Mouse (Mus musculus) gastrocnemius, postnatal 25 days (tissue): ENCODE results near the gene Fam221a. TPM values are rescaled to one million over a fixed set of nuclear protein-coding genes. Genes with fewer than 3 reads are reported as not detected.

ENCODE experiments used
- DNase-seq: peaks from one replicate; pipeline ENCODE4 v3.0.0; 2022
- long read RNA-seq, 2 experiments: library from polyadenylated mRNA; stranded (forward); transcript quantifications; one replicate each; pipeline ENCODE4 v2.0.0; 2021
- total RNA-seq, 2 experiments: library from RNA; stranded (reverse); gene quantifications; 1 replicate in 1 of 2; 2 replicates in 1 of 2; pipeline ENCODE4 v1.2.3; 2021

The Fam221a gene
- total RNA-seq: under 1 TPM; 0.24 to 0.87 TPM
- long read RNA-seq, experiment 1, partial matches to known transcripts: 0 of 1 reads
- long read RNA-seq, experiment 1, other reads (novel, unspliced or antisense): 1 of 1 reads
- long read RNA-seq, experiment 2: 0 reads

- DNase-seq: peak; percentile 88
Observed at GRCm38 (mm10) chr6:49367159-49368054, at the start of gene Fam221a. TSS of gene Fam221a (plus strand) at chr6:49367739.

- peak; percentile 98 for DNase-seq
Observed at GRCm38 (mm10) chr6:49318966-49319594, 48.5 kb upstream of the Fam221a start, which contains the start of gene Ccdc126. TSS of gene Ccdc126 (plus strand) at chr6:49319274.

- no peak for DNase-seq
Observed at GRCm38 (mm10) chr6:49319595-49320315, 47.8 kb upstream of the Fam221a start.

- DNase-seq: no peak
Observed at GRCm38 (mm10) chr6:49321341-49321740, 46.2 kb upstream of the Fam221a start.

- DNase-seq: no peak
Observed at GRCm38 (mm10) chr6:49322056-49322455, 45.5 kb upstream of the Fam221a start.

GRCm38 (mm10) chr6:49322986-49323385 is 44.6 kb upstream of the Fam221a start:
- no peak for DNase-seq

GRCm38 (mm10) chr6:49324528-49324927 is 43.0 kb upstream of the Fam221a start:
- no peak for DNase-seq

- DNase-seq: no peak
Observed at GRCm38 (mm10) chr6:49325294-49325693, 42.2 kb upstream of the Fam221a start.

- no peak for DNase-seq
Observed at GRCm38 (mm10) chr6:49326846-49327245, 40.7 kb upstream of the Fam221a start.

GRCm38 (mm10) chr6:49331369-49332059 is 36.0 kb upstream of the Fam221a start:
- DNase-seq: no peak

- DNase-seq: no peak
Observed at GRCm38 (mm10) chr6:49332060-49332370, 35.5 kb upstream of the Fam221a start.

- no peak for DNase-seq
Observed at GRCm38 (mm10) chr6:49338566-49338965, 29.0 kb upstream of the Fam221a start.

GRCm38 (mm10) chr6:49339145-49339544 is 28.4 kb upstream of the Fam221a start:
- no peak for DNase-seq

- no peak for DNase-seq
Observed at GRCm38 (mm10) chr6:49343737-49344469, 23.6 kb upstream of the Fam221a start.

GRCm38 (mm10) chr6:49349826-49350225 is 17.7 kb upstream of the Fam221a start:
- no peak for DNase-seq

- no peak for DNase-seq
Observed at GRCm38 (mm10) chr6:49354613-49355012, 12.9 kb upstream of the Fam221a start.

GRCm38 (mm10) chr6:49355171-49355570 is 12.4 kb upstream of the Fam221a start:
- DNase-seq: no peak

- DNase-seq: no peak
Observed at GRCm38 (mm10) chr6:49360420-49360819, 7.1 kb upstream of the Fam221a start.

- no peak for DNase-seq
Observed at GRCm38 (mm10) chr6:49368212-49368611, 673 bp downstream of the Fam221a start.

GRCm38 (mm10) chr6:49372705-49373104 is 5.2 kb downstream of the Fam221a start:
- DNase-seq: no peak

GRCm38 (mm10) chr6:49373943-49374342 is 6.4 kb downstream of the Fam221a start:
- no peak for DNase-seq
